Mouse (Mus musculus): ENCODE measurements around the gene Snx14. TPM values are rescaled to one million over a fixed set of nuclear protein-coding genes. Genes with fewer than 3 reads are reported as not detected.

Snx14 gene
- polyA plus RNA-seq, 1 experiment from 2014 or later, result 34.0 TPM

- Histone ChIP-seq H3K9ac (peak overlapping the region; percentile 77), H3K36me3 (no peaks in the 10 kb centered on the region), H3K27ac (replicated peaks) (peak overlapping the region; percentile 90), H3K4me1 (replicated peaks) (peaks cover 28% of the 10 kb centered on the region), H3K4me3 (peak overlapping the region; percentile 89), H3K27me3 (no peaks in the 10 kb centered on the region), H3K9me3 (no peaks in the 10 kb centered on the region), H3K4me2 (peak overlapping the region; percentile 83)
- WGBS, result 54% methylated on average over 10 of the region's 10 CpGs
- ATAC-seq (ENCODE audit: low FRiP score, low read depth), result no peak
Observed at GRCm38 (mm10) chr9:88437342-88438236, 1.2 kb downstream of the Snx14 start.

- no peak for ATAC-seq (ENCODE audit: low FRiP score, low read depth)
- no peak overlapping the region for H3K4me2 ChIP-seq
- H3K9ac ChIP-seq, result no peak overlapping the region
- peaks cover 11% of the 10 kb centered on the region for H3K36me3 ChIP-seq
- H3K27me3 ChIP-seq, result no peaks in the 10 kb centered on the region
- no peak overlapping the region for H3K4me3 ChIP-seq
- no peak overlapping the region for H3K27ac ChIP-seq (replicated peaks)
- WGBS, result 94% methylated on average over 2 of the region's 2 CpGs
- H3K4me1 ChIP-seq (replicated peaks), result no peaks in the 10 kb centered on the region
- no peaks in the 10 kb centered on the region for H3K9me3 ChIP-seq
Observed at GRCm38 (mm10) chr9:88424356-88424755, 14.4 kb downstream of the Snx14 start.

- Histone ChIP-seq H3K27me3 (no peaks in the 10 kb centered on the region), H3K4me1 (replicated peaks) (no peaks in the 10 kb centered on the region), H3K27ac (replicated peaks) (no peak overlapping the region), H3K9me3 (no peaks in the 10 kb centered on the region), H3K4me3 (no peak overlapping the region), H3K9ac (no peak overlapping the region), H3K36me3 (peaks cover 25% of the 10 kb centered on the region), H3K4me2 (no peak overlapping the region)
- WGBS, result 98% methylated on average over 4 of the region's 4 CpGs
- ATAC-seq (ENCODE audit: low FRiP score, low read depth), result no peak
Observed at GRCm38 (mm10) chr9:88422428-88422827, 16.3 kb downstream of the Snx14 start.

- no peak overlapping the region for H3K9ac ChIP-seq
- H3K4me1 ChIP-seq (replicated peaks), result no peaks in the 10 kb centered on the region
- ATAC-seq (ENCODE audit: low FRiP score, low read depth), result no peak
- H3K27ac ChIP-seq (replicated peaks), result no peak overlapping the region
- no peak overlapping the region for H3K4me3 ChIP-seq
- no peaks in the 10 kb centered on the region for H3K9me3 ChIP-seq
- no peaks in the 10 kb centered on the region for H3K27me3 ChIP-seq
- H3K36me3 ChIP-seq, result peaks cover 31% of the 10 kb centered on the region
- 48% methylated on average over 1 of the region's 1 CpGs for WGBS
- H3K4me2 ChIP-seq, result no peak overlapping the region
Observed at GRCm38 (mm10) chr9:88416752-88417151, 22.0 kb downstream of the Snx14 start.

GRCm38 (mm10) chr9:88409978-88410377 lies 28.8 kb downstream of the Snx14 start:
- ATAC-seq (ENCODE audit: low FRiP score, low read depth), result no peak
- H3K27me3 ChIP-seq, result no peaks in the 10 kb centered on the region
- peaks cover 17% of the 10 kb centered on the region for H3K36me3 ChIP-seq
- no peak overlapping the region for H3K4me3 ChIP-seq
- H3K4me1 ChIP-seq (replicated peaks), result no peaks in the 10 kb centered on the region
- no peaks in the 10 kb centered on the region for H3K9me3 ChIP-seq
- WGBS, result 84% methylated on average over 2 of the region's 2 CpGs
- no peak overlapping the region for H3K4me2 ChIP-seq
- no peak overlapping the region for H3K9ac ChIP-seq
- no peak overlapping the region for H3K27ac ChIP-seq (replicated peaks)

GRCm38 (mm10) chr9:88404515-88404914 lies 34.2 kb downstream of the Snx14 start:
- WGBS, result 89% methylated on average over 6 of the region's 6 CpGs
- H3K9ac ChIP-seq, result no peak overlapping the region

GRCm38 (mm10) chr9:88404088-88404487 lies 34.7 kb downstream of the Snx14 start:
- no peaks in the 10 kb centered on the region for H3K27me3 ChIP-seq
- no peaks in the 10 kb centered on the region for H3K9me3 ChIP-seq
- no peaks in the 10 kb centered on the region for H3K4me1 ChIP-seq (replicated peaks)
- ATAC-seq (ENCODE audit: low FRiP score, low read depth), result no peak
- no peak overlapping the region for H3K9ac ChIP-seq
- no peak overlapping the region for H3K27ac ChIP-seq (replicated peaks)
- no peak overlapping the region for H3K4me2 ChIP-seq
- WGBS, result 61% methylated on average over 10 of the region's 10 CpGs
- H3K4me3 ChIP-seq, result no peak overlapping the region
- H3K36me3 ChIP-seq, result peaks cover 23% of the 10 kb centered on the region

More at GRCm38 (mm10) chr9:88404515-88404914, 34.2 kb downstream of the Snx14 start:
- Histone ChIP-seq H3K36me3 (peaks cover 28% of the 10 kb centered on the region), H3K27me3 (no peaks in the 10 kb centered on the region), H3K27ac (replicated peaks) (no peak overlapping the region), H3K4me3 (no peak overlapping the region), H3K9me3 (no peaks in the 10 kb centered on the region), H3K4me1 (replicated peaks) (no peaks in the 10 kb centered on the region), H3K4me2 (no peak overlapping the region)
- ATAC-seq (ENCODE audit: low FRiP score, low read depth), result no peak

GRCm38 (mm10) chr9:88398461-88398860 lies 40.3 kb downstream of the Snx14 start:
- H3K27me3 ChIP-seq, result no peaks in the 10 kb centered on the region
- no peak overlapping the region for H3K4me3 ChIP-seq
- no peak overlapping the region for H3K4me2 ChIP-seq
- no peaks in the 10 kb centered on the region for H3K4me1 ChIP-seq (replicated peaks)
- peaks cover 44% of the 10 kb centered on the region for H3K36me3 ChIP-seq
- WGBS, result 91% methylated on average over 1 of the region's 1 CpGs
- H3K9ac ChIP-seq, result no peak overlapping the region
- ATAC-seq (ENCODE audit: low FRiP score, low read depth), result no peak
- no peaks in the 10 kb centered on the region for H3K9me3 ChIP-seq
- no peak overlapping the region for H3K27ac ChIP-seq (replicated peaks)

GRCm38 (mm10) chr9:88394852-88395251 lies 43.9 kb downstream of the Snx14 start:
- H3K36me3 ChIP-seq, result peaks cover 40% of the 10 kb centered on the region
- no peaks in the 10 kb centered on the region for H3K9me3 ChIP-seq
- no peaks in the 10 kb centered on the region for H3K4me1 ChIP-seq (replicated peaks)
- no peak overlapping the region for H3K4me2 ChIP-seq
- no peak overlapping the region for H3K27ac ChIP-seq (replicated peaks)
- no peak overlapping the region for H3K9ac ChIP-seq
- no peak overlapping the region for H3K4me3 ChIP-seq
- no peak for ATAC-seq (ENCODE audit: low FRiP score, low read depth)
- WGBS, result 60% methylated on average over 8 of the region's 8 CpGs
- no peaks in the 10 kb centered on the region for H3K27me3 ChIP-seq

- no peaks in the 10 kb centered on the region for H3K4me1 ChIP-seq (replicated peaks)
- whole genome bisulfite sequencing, result 75% methylated on average over 5 of the region's 5 CpGs
Observed at GRCm38 (mm10) chr9:88388826-88389225, 49.9 kb downstream of the Snx14 start.

GRCm38 (mm10) chr9:88380542-88380941 lies 58.2 kb downstream of the Snx14 start:
- 91% methylated on average over 1 of the region's 1 CpGs for WGBS
- Histone ChIP-seq H3K4me1 (replicated peaks) (no peaks in the 10 kb centered on the region), H3K9ac (no peak overlapping the region), H3K9me3 (no peaks in the 10 kb centered on the region), H3K4me2 (no peak overlapping the region), H3K4me3 (no peak overlapping the region), H3K27ac (replicated peaks) (no peak overlapping the region), H3K36me3 (peaks cover 46% of the 10 kb centered on the region), H3K27me3 (no peaks in the 10 kb centered on the region)
- no peak for ATAC-seq (ENCODE audit: low FRiP score, low read depth)

More at GRCm38 (mm10) chr9:88388826-88389225, 49.9 kb downstream of the Snx14 start:
- Histone ChIP-seq H3K27ac (replicated peaks) (no peak overlapping the region), H3K9me3 (no peaks in the 10 kb centered on the region), H3K4me3 (no peak overlapping the region), H3K9ac (no peak overlapping the region), H3K36me3 (peaks cover 39% of the 10 kb centered on the region), H3K4me2 (no peak overlapping the region), H3K27me3 (no peaks in the 10 kb centered on the region)
- no peak for ATAC-seq (ENCODE audit: low FRiP score, low read depth)

- Histone ChIP-seq H3K27me3 (no peaks in the 10 kb centered on the region), H3K36me3 (peaks cover 42% of the 10 kb centered on the region), H3K4me2 (no peak overlapping the region), H3K4me1 (replicated peaks) (no peaks in the 10 kb centered on the region), H3K9ac (no peak overlapping the region), H3K27ac (replicated peaks) (no peak overlapping the region), H3K4me3 (no peak overlapping the region), H3K9me3 (no peaks in the 10 kb centered on the region)
- WGBS, result 80% methylated on average over 7 of the region's 7 CpGs
- no peak for ATAC-seq (ENCODE audit: low FRiP score, low read depth)
Observed at GRCm38 (mm10) chr9:88380076-88380475, 58.7 kb downstream of the Snx14 start.

All from hindbrain, embryonic 15.5 days (tissue).